Mouse (Mus musculus): Measurements from ENCODE around the gene Kcnma1. TPM values are rescaled to one million over a fixed set of nuclear protein-coding genes. Genes with fewer than 3 reads are reported as not detected.
A peak's percentile ranks its signal among the peaks of the same experiment; 100 is the strongest.

Gene Kcnma1
- total and polyA plus RNA-seq, 2 experiments, result 0.18 TPM; not detected in 1

DNA sequence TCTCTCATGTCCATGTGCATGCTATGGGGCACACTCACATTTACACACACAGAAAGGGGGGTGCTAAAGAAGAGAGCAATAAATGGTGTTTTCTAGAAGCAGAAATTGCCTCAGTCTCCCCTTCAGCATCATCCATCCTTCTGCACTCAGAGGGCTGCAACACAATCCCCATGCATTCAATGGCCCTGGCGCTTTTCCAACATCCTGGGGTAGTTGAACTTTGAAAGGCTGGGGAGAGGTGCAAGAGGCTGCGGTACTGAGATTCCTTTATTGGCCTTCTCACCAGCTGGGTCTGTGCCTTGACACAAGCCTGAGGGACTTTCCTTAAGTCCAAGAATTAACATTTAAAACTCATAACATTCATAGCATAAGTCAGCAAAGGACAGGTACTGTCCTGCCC lies 8.0 kb downstream of the Kcnma1 start:
- H3K4me1 ChIP-seq (ENCODE audit: control insufficient read depth, insufficient read depth, low read length), result 0 out of 2 replicates have a peak, but pooled peaks cover 2% of the 10 kb centered on the region
- H3K27ac ChIP-seq (replicated peaks; ENCODE audit: insufficient read depth, low read depth, low read length), result no peak overlapping the region
- no peaks in the 10 kb centered on the region for H3K79me2 ChIP-seq (ENCODE audit: control insufficient read depth, insufficient read depth, low read length)
- no peak overlapping the region for H3K9ac ChIP-seq (ENCODE audit: low read depth, low read length)
- H3K4me3 ChIP-seq (ENCODE audit: insufficient read depth, low read depth, low read length), result no peak overlapping the region
- H3K27me3 ChIP-seq (ENCODE audit: control insufficient read depth, insufficient read depth, low read length), result peaks cover 19% of the 10 kb centered on the region
- TF ChIP-seq POLR2A (IDR thresholded peaks at IDR 0.05; ENCODE audit: extremely low read depth, insufficient read depth, low read length) (no peak), CTCF (IDR thresholded peaks at IDR 0.05; ENCODE audit: low read depth, low read length) (no peak)
- DNase-seq (ENCODE audit: extremely low read depth, low read depth, low spot score), result no peak
- H3K36me3 ChIP-seq (ENCODE audit: control insufficient read depth, insufficient read depth, low read length), result no peaks in the 10 kb centered on the region
- 34% methylated on average over 2 of the region's 2 CpGs for WGBS

- no peak for DNase-seq (ENCODE audit: extremely low read depth, low read depth, low spot score)
- Histone ChIP-seq H3K27ac (replicated peaks; ENCODE audit: insufficient read depth, low read depth, low read length) (no peak overlapping the region), H3K27me3 (ENCODE audit: control insufficient read depth, insufficient read depth, low read length) (peaks cover 19% of the 10 kb centered on the region), H3K4me1 (ENCODE audit: control insufficient read depth, insufficient read depth, low read length) (0 out of 2 replicates have a peak, but pooled peaks cover 2% of the 10 kb centered on the region), H3K4me3 (ENCODE audit: insufficient read depth, low read depth, low read length) (peak overlapping the region; percentile 27; the same call in 1 of the 2 replicates), H3K9ac (ENCODE audit: low read depth, low read length) (no peak overlapping the region), H3K36me3 (ENCODE audit: control insufficient read depth, insufficient read depth, low read length) (no peaks in the 10 kb centered on the region), H3K79me2 (ENCODE audit: control insufficient read depth, insufficient read depth, low read length) (no peaks in the 10 kb centered on the region)
- WGBS, result 2% methylated on average over 76 of the region's 82 CpGs
- no peak for TF ChIP-seq POLR2A (IDR thresholded peaks at IDR 0.05; ENCODE audit: extremely low read depth, insufficient read depth, low read length)
- no peak for TF ChIP-seq CTCF (IDR thresholded peaks at IDR 0.05; ENCODE audit: low read depth, low read length)
Observed at GRCm38 (mm10) chr14:24004471-24005271, 9.6 kb downstream of the Kcnma1 start.

DNA sequence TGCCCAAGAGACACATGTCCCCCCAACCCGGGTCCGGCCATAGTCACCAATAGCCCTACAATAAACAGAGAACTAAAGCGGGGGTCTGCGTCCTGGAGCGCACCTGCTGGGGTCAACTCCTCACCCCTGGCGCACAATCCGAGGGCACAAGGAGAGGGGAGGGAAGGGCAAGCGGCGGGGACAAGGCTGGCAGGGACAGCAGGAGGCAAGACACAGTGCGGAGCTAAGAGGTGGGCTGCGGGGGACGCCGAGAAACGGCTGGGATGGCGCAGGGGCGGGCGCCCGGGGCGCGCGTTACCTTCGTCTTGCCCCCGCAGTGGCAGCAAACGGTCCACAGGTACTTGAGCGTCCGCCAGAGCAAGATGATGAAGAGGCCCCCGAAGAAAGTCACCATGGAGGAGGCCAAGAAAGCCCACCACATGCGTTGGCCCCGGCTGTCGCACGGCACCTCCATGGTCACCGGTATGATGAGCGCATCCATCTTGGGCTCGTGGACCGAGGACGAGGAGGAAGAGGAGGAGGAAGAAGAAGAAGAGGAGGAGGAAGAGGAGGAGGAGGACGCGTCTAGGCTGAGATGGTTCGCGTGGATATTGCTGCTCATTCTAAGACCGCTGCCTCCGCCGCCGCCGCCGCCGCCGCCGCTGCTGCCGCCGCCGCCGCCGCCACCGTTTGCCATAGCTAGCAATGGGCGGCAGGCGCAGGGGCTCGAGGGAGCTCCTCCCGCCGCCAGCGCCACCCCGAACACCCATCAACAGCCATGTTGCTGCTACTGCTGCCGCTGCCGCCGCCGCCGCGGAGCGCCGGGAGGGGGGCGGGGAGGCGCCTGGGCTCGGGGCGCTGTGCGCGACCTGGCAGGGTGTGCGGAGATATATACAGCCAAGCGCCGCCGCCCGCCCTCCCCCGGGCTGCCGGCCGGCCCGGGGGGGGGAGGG lies 10.6 kb downstream of the Kcnma1 start:
- H3K27ac ChIP-seq (replicated peaks; ENCODE audit: insufficient read depth, low read depth, low read length), result no peak overlapping the region
- no peaks in the 10 kb centered on the region for H3K36me3 ChIP-seq (ENCODE audit: control insufficient read depth, insufficient read depth, low read length)
- no peak for TF ChIP-seq POLR2A (IDR thresholded peaks at IDR 0.05; ENCODE audit: extremely low read depth, insufficient read depth, low read length)
- TF ChIP-seq CTCF (IDR thresholded peaks at IDR 0.05; ENCODE audit: low read depth, low read length), result no peak
- peak overlapping the region; percentile 43; the same call in 1 of the 2 replicates for H3K4me3 ChIP-seq (ENCODE audit: insufficient read depth, low read depth, low read length)
- no peaks in the 10 kb centered on the region for H3K79me2 ChIP-seq (ENCODE audit: control insufficient read depth, insufficient read depth, low read length)
- H3K27me3 ChIP-seq (ENCODE audit: control insufficient read depth, insufficient read depth, low read length), result peaks cover 19% of the 10 kb centered on the region
- H3K9ac ChIP-seq (ENCODE audit: low read depth, low read length), result no peak overlapping the region
- no peak for DNase-seq (ENCODE audit: extremely low read depth, low read depth, low spot score)
- H3K4me1 ChIP-seq (ENCODE audit: control insufficient read depth, insufficient read depth, low read length), result 0 out of 2 replicates have a peak, but pooled peaks cover 2% of the 10 kb centered on the region
- 4% methylated on average over 63 of the region's 85 CpGs for WGBS

DNA sequence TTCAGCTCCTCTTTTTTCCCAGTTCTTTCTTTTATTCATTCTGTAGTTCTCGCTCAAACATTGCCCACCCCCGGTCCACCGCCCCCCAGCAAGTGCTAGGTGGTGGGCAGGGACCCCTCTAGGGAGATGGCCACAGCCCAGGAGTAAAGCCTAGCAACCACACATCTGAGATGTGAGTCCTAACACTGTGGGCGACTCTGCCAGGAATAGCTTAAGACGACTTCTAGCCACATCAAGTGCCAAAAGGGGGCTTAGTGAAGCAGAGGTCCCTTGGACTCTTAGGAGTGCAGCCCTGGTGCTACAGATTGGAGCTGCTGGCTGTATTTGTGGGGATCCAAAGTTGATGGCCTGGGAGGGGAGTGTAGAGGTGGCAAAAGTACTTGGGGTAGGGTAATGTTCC lies 11.6 kb downstream of the Kcnma1 start:
- H3K4me1 ChIP-seq (ENCODE audit: control insufficient read depth, insufficient read depth, low read length), result 0 out of 2 replicates have a peak, but pooled peaks cover 2% of the 10 kb centered on the region
- peaks cover 19% of the 10 kb centered on the region for H3K27me3 ChIP-seq (ENCODE audit: control insufficient read depth, insufficient read depth, low read length)
- H3K79me2 ChIP-seq (ENCODE audit: control insufficient read depth, insufficient read depth, low read length), result no peaks in the 10 kb centered on the region
- 47% methylated on average over 5 of the region's 5 CpGs for WGBS
- TF ChIP-seq CTCF (IDR thresholded peaks at IDR 0.05; ENCODE audit: low read depth, low read length), result no peak
- TF ChIP-seq POLR2A (IDR thresholded peaks at IDR 0.05; ENCODE audit: extremely low read depth, insufficient read depth, low read length), result no peak
- DNase-seq (ENCODE audit: extremely low read depth, low read depth, low spot score), result no peak
- no peak overlapping the region for H3K4me3 ChIP-seq (ENCODE audit: insufficient read depth, low read depth, low read length)
- H3K9ac ChIP-seq (ENCODE audit: low read depth, low read length), result no peak overlapping the region
- H3K36me3 ChIP-seq (ENCODE audit: control insufficient read depth, insufficient read depth, low read length), result no peaks in the 10 kb centered on the region
- H3K27ac ChIP-seq (replicated peaks; ENCODE audit: insufficient read depth, low read depth, low read length), result no peak overlapping the region

DNA sequence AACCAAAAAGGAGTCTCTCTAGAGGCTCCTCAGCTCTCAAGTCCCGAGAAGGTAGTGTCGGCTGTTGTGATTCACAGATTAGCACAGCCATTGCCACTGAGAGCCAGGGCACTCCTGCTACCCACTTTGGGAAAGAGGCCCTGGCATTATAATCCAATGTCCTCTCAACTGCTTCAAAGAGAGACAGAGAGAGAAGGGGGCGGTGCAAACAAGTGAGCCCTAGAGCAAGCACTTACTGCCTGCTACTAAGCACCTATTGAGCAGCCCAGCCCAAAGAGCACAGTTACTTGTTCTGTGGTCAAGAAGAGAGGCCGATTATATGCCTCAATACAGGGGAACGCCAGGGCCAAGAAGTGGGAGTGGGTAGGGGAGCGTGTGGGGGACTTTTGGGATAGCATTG lies 16.4 kb downstream of the Kcnma1 start:
- Histone ChIP-seq H3K36me3 (ENCODE audit: control insufficient read depth, insufficient read depth, low read length) (no peaks in the 10 kb centered on the region), H3K27me3 (ENCODE audit: control insufficient read depth, insufficient read depth, low read length) (no peaks in the 10 kb centered on the region), H3K79me2 (ENCODE audit: control insufficient read depth, insufficient read depth, low read length) (no peaks in the 10 kb centered on the region), H3K4me3 (ENCODE audit: insufficient read depth, low read depth, low read length) (no peak overlapping the region), H3K27ac (replicated peaks; ENCODE audit: insufficient read depth, low read depth, low read length) (no peak overlapping the region), H3K9ac (ENCODE audit: low read depth, low read length) (no peak overlapping the region), H3K4me1 (ENCODE audit: control insufficient read depth, insufficient read depth, low read length) (no peaks in the 10 kb centered on the region)
- WGBS, result 81% methylated on average over 6 of the region's 6 CpGs
- no peak for DNase-seq (ENCODE audit: extremely low read depth, low read depth, low spot score)
- TF ChIP-seq POLR2A (IDR thresholded peaks at IDR 0.05; ENCODE audit: extremely low read depth, insufficient read depth, low read length) (no peak), CTCF (IDR thresholded peaks at IDR 0.05; ENCODE audit: low read depth, low read length) (no peak)

Measured in liver, adult 2 months (tissue).